ENCODE assay signal across 1 mouse cellular context in the genomic region with DNA sequence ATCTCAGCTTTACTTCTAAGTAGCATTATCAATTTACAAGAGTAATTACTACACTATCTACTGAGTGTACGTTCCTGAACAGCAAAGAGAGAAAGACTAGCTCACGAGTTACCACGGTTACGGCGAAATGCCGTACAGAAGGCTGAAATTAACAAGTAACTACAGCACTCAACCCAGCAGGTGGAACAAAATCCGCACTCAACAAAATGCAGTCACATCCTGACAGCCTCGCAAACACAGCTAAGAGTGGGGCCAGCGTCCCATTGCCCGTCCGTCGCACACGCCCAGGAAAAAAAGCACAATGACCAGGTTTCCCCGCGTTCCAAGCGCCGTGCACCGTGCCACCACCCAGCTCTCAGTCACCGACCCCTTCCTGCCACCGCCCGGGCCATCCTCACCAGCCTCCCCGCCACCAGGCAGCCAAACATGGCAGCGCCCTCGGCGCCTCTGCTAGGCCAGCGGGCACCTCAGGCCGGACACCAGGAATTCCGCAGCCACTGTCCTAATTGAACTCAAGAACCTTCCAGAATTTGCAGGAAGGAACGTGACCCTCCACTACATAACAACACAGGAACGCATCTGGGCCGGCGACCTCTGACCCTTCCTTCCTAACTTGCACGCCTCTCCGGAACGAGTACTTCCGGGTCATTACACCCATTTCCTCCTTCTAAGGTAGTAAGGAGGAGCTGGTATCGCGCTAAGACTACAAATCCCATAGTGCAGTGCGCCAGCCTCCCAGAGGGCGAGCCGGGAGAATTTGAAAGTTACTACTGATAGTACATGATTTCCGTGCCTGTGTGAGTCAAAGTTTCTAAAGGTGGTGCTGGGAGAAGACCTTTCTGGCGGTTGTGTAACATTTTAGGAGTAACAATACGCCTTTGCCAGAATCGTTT.
TF ChIP-seq lines count a peak whose summit lies in the region.

Gene Hikeshi, minus strand, starts transcription at position 634 of the 893 bp plus-strand sequence.

TF ChIP-seq in CH12.LX, 34 proteins besides CTCF, POLR2A, EP300 and RAD21 (continued from another document):
- TF ChIP-seq SMC3 (IDR thresholded peaks at IDR 0.05; ENCODE audit: low read depth, low read length) (no peak), USF2 (conservative IDR thresholded peaks at IDR 0.05; ENCODE audit: low read depth, low read length) (no peak), BHLHE40 (IDR thresholded peaks at IDR 0.05; ENCODE audit: low read depth, low read length) (peak; percentile 74), ETS1 (conservative IDR thresholded peaks at IDR 0.05; ENCODE audit: low read depth, low read length) (no peak; the same call in 1 of the 2 replicates), MXI1 (IDR thresholded peaks at IDR 0.05; ENCODE audit: low read depth, low read length) (peak; percentile 93), TCF12 (IDR thresholded peaks at IDR 0.05; ENCODE audit: low read depth, low read length) (peak; percentile 72), NRF1 (IDR thresholded peaks at IDR 0.05; ENCODE audit: low read depth, low read length) (peak; percentile 32; the same call in 1 of the 2 replicates), JUN (IDR thresholded peaks at IDR 0.05; ENCODE audit: insufficient read depth, low read depth, low read length) (no peak), TBP (conservative IDR thresholded peaks at IDR 0.05; ENCODE audit: low read depth, low read length) (peak; percentile 89), E2F4 (IDR thresholded peaks at IDR 0.05; ENCODE audit: insufficient replicate concordance, low read depth, low read length) (peak; percentile 97), MEF2A (IDR thresholded peaks at IDR 0.05; ENCODE audit: borderline replicate concordance, low read depth, low read length) (0 out of 2 replicates have a peak, but pooled peaks have one; percentile 37), SIN3A (IDR thresholded peaks at IDR 0.05; ENCODE audit: low read length) (peak; percentile 99), ZC3H11A (IDR thresholded peaks at IDR 0.05; ENCODE audit: low read depth, low read length) (no peak), MAFK (IDR thresholded peaks at IDR 0.05; ENCODE audit: insufficient replicate concordance, low read length) (no peak), IRF4 (IDR thresholded peaks at IDR 0.05; ENCODE audit: low read depth, low read length) (peak; percentile 70; the same call in 1 of the 2 replicates), JUND (conservative IDR thresholded peaks at IDR 0.05; ENCODE audit: low read depth, low read length) (0 out of 2 replicates have a peak, but pooled peaks have one; percentile 49), UBTF (IDR thresholded peaks at IDR 0.05; ENCODE audit: low read depth, low read length) (no peak), MAZ (IDR thresholded peaks at IDR 0.05; ENCODE audit: low read depth, low read length) (peak; percentile 52; the same call in 1 of the 2 replicates), MAX (IDR thresholded peaks at IDR 0.05; ENCODE audit: low read length) (peak; percentile 51), CHD2 (IDR thresholded peaks at IDR 0.05; ENCODE audit: low read length) (peak; percentile 98), NELFE (IDR thresholded peaks at IDR 0.05; ENCODE audit: low read depth, low read length) (peak; percentile 85), CHD1 (IDR thresholded peaks at IDR 0.05; ENCODE audit: low read depth, low read length) (0 out of 2 replicates have a peak, but pooled peaks have one; percentile 33)
